Mouse (Mus musculus): ENCODE measurements at regions not wholly inside any gene's neighbourhood (a gene's known extent, or its start where the extent isn't known, plus 50 kb on each side); places are given as distances from the start of the nearest gene placed in this dataset.
A peak's percentile ranks its signal among the peaks of the same experiment; 100 is the strongest.

- no peaks in the 10 kb centered on the region for H3K4me1 ChIP-seq (ENCODE audit: control insufficient read depth, insufficient read depth, insufficient read length, low read length)
- H3K27ac ChIP-seq (replicated peaks; ENCODE audit: low read depth, low read length): no peak overlapping the region
- no peak overlapping the region for H3K4me3 ChIP-seq (ENCODE audit: insufficient read depth, low read depth, low read length)
Observed at GRCm38 (mm10) chrX:105346420-105346819, 153.2 kb upstream of the Cypt2 start.

DNA sequence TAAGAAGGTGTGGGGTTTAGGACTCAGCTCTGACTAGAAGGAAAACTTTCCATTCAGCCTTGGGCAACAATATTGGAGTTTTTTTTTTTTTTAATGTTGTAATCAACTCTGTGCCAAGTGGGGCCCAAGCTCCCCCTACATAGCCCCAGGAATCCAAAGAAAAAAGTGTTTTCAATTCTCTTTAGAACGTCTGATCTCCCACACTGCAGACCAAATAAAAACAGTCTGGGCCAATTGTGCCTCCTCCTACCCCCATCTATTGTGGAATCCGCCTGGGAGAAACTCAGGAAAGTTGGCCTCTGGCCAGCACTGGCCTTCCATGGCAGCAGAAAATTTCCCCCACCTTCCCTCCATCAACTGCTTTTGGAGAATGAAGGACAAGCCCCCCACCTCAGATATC lies 133.3 kb upstream of the Cypt2 start:
- no peak overlapping the region for H3K4me3 ChIP-seq (ENCODE audit: insufficient read depth, low read depth, low read length)
- no peaks in the 10 kb centered on the region for H3K4me1 ChIP-seq (ENCODE audit: control insufficient read depth, insufficient read depth, insufficient read length, low read length)
- no peak overlapping the region for H3K27ac ChIP-seq (replicated peaks; ENCODE audit: low read depth, low read length)

DNA sequence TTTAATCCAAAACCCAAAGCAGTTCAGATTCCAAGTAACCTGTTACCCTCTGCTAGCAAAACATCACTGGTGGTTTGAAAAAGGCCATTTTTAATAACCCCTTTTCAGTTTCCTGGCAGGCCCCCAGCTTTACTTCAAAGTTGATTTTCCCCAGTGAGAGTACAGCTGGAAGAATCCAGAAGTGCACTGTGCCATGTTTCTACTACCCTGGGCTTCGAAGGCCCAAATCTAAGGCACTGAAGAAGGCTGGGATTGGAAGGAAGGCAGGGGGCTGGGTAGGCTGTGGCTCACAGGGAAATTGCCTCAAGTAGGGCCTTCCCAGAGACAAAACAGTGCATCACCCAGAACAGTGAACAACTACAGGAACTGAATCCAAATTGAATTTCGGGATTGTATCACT lies 131.6 kb upstream of the Cypt2 start:
- Histone ChIP-seq H3K27ac (replicated peaks; ENCODE audit: low read depth, low read length) (no peak overlapping the region), H3K4me1 (ENCODE audit: control insufficient read depth, insufficient read depth, insufficient read length, low read length) (no peaks in the 10 kb centered on the region), H3K4me3 (ENCODE audit: insufficient read depth, low read depth, low read length) (no peak overlapping the region)

GRCm38 (mm10) chrX:105390506-105390905 lies 109.1 kb upstream of the Cypt2 start:
- no peak overlapping the region for H3K4me3 ChIP-seq (ENCODE audit: insufficient read depth, low read depth, low read length)
- H3K27ac ChIP-seq (replicated peaks; ENCODE audit: low read depth, low read length): no peak overlapping the region
- no peaks in the 10 kb centered on the region for H3K4me1 ChIP-seq (ENCODE audit: control insufficient read depth, insufficient read depth, insufficient read length, low read length)

DNA sequence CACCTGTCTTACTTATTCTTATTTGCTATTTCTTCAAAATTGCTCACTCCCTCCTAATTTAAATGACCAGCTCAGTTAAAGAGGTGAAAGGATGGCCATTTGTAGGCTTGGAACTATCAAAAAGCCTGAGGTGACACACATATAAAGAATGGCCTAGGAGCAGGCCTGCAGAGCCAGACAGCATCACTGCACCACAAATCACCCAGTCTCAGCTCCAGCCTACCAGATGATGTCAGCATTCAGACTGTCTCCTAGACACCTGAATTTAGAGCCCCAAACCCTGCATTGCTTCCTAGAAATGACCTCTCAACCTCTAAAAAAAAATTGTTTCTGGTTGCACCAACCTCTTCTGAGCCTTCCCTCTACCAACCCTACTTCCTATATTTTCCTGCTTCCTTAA lies 108.5 kb upstream of the Cypt2 start:
- no peaks in the 10 kb centered on the region for H3K4me1 ChIP-seq (ENCODE audit: control insufficient read depth, insufficient read depth, insufficient read length, low read length)
- H3K4me3 ChIP-seq (ENCODE audit: insufficient read depth, low read depth, low read length): no peak overlapping the region
- no peak overlapping the region for H3K27ac ChIP-seq (replicated peaks; ENCODE audit: low read depth, low read length)

GRCm38 (mm10) chrX:105391680-105392462 lies 107.7 kb upstream of the Cypt2 start:
- Histone ChIP-seq H3K4me3 (ENCODE audit: insufficient read depth, low read depth, low read length) (no peak overlapping the region), H3K4me1 (ENCODE audit: control insufficient read depth, insufficient read depth, insufficient read length, low read length) (no peaks in the 10 kb centered on the region), H3K27ac (replicated peaks; ENCODE audit: low read depth, low read length) (no peak overlapping the region)

- Histone ChIP-seq H3K27ac (replicated peaks; ENCODE audit: low read depth, low read length) (no peak overlapping the region), H3K4me1 (ENCODE audit: control insufficient read depth, insufficient read depth, insufficient read length, low read length) (no peaks in the 10 kb centered on the region), H3K4me3 (ENCODE audit: insufficient read depth, low read depth, low read length) (no peak overlapping the region)
Observed at GRCm38 (mm10) chrX:105393259-105393658, 106.3 kb upstream of the Cypt2 start.

DNA sequence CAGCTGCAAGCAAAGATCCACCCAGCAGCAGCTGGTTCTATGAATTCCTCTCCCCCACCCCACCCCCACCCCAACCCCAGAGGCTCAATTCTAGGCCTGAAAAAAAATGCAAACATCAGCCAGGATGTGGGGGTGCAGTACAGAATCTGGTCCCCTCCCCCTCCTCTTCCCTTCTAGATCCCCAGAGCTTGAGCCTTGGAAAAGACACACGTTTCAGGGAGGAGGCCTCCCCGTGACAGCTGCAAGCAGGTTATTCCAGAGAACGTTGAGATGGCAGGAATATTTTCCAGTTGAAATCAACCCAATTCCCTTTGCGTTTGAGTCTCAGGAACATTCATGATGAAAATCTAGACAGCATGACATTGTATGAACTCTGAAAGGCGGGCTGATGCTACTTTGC lies 86.2 kb upstream of the Cypt2 start:
- Histone ChIP-seq H3K4me3 (ENCODE audit: insufficient read depth, low read depth, low read length) (no peak overlapping the region), H3K27ac (replicated peaks; ENCODE audit: low read depth, low read length) (no peak overlapping the region), H3K4me1 (ENCODE audit: control insufficient read depth, insufficient read depth, insufficient read length, low read length) (no peaks in the 10 kb centered on the region)

- Histone ChIP-seq H3K27ac (replicated peaks; ENCODE audit: low read depth, low read length) (peak overlapping the region; percentile 86), H3K4me1 (ENCODE audit: control insufficient read depth, insufficient read depth, insufficient read length, low read length) (no peaks in the 10 kb centered on the region), H3K4me3 (ENCODE audit: insufficient read depth, low read depth, low read length) (no peak overlapping the region)
Observed at GRCm38 (mm10) chrX:105420976-105421375, 78.6 kb upstream of the Cypt2 start.
